Mouse (Mus musculus) B cell, adult (primary cell): ENCODE measurements around the gene Shprh. TPM values are rescaled to one million over a fixed set of nuclear protein-coding genes. Genes with fewer than 3 reads are reported as not detected.

Experiments used
- total RNA-seq: library from RNA; stranded (reverse); gene quantifications from 4 replicates; pipeline ENCODE4 v1.2.4, GENCODE M21; 2023; ENCODE audit not compliant: inconsistent age

Gene Shprh
- 27.7 to 33.5 TPM (median 32.0 TPM) in 4 replicates for total RNA-seq

DNA sequence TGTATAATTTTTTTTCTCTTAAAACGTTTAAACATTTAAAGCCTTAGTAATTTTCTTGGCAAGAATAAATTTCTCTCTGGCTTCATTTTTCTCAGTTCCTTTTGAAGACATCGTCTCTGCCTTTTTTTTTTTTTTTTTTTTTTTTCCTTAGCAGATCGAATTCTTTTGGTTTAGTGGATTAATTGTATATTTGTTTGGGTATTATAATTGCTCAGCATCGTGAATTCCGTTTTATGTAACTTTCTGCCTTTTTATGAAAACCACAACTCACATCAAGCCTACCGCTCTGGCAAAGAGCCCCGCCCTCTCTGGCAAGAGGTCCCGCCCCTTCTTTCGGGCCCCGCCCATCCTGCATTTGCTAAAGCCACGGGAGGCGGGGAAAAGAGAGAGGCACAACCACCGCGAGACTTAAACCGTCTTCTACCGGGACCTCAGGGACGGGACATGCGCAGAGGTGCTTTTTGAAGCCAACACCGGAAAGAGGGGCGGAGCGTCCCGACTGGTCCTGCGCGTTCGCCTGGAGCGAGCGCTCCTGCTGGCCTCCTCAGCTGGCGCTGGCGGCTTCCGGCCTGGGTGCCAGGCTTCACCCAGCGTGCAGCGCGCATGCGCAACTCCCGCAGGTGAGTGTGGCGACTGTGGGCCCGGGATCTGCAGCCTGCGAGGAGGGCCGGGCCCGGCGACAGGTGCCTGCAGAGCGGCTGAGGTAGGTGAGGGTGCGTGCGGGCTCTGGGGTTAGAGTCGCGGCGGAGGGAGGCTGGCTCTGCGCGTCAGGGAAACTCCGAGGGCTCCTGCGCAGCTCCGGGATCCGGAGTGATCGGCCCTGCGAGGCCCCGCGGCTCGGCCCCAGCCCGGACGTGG, at the start of gene Shprh:
Shprh (plus strand) TSS at position 544 of the 858 bp plus-strand sequence.

Other genes with a start within 250 kb of the Shprh start
- not detected in 4 replicates for gene Grm1, start 67.1 kb upstream of the Shprh start, total RNA-seq
- 12.6 to 14.8 TPM (median 13.5 TPM) in 4 replicates for gene Fbxo30, start 131.9 kb downstream of the Shprh start, total RNA-seq
- gene Epm2a, start 194.0 kb downstream of the Shprh start, total RNA-seq: 2.1 to 2.5 TPM (median 2.2 TPM) in 4 replicates